Mouse (Mus musculus): ENCODE data around the gene Oasl2.

GRCm38 (mm10) chr5:114865279-114865678, 31.5 kb upstream of the Oasl2 start:
- TF ChIP-seq CTCF (IDR thresholded peaks at IDR 0.05) (no peak), EP300 (IDR thresholded peaks at IDR 0.05; ENCODE audit: insufficient read depth, low read depth, low read length) (no peak), POLR2A (IDR thresholded peaks at IDR 0.05; ENCODE audit: insufficient read depth, low read depth, low read length) (no peak)
